31 mouse cellular contexts compared by ENCODE assay signal in genomic region chr13:59844661-59845060, GRCm38 (mm10).
"Had no signal": no experiment of that assay in that cellular context is flagged by ENCODE, and none has a peak within 500 bp of the region (broad histone marks: within the 10 kb centered on the region; RNA-seq: fewer than 3 reads in every experiment).

No protein-coding gene starts in this region.

- ATAC-seq: liver, embryonic 12.5 days; liver, postnatal 0 days; lung, postnatal 0 days; midbrain, embryonic 13.5 days; midbrain, embryonic 15.5 days; midbrain, embryonic 16.5 days had no signal

- H3K27ac ChIP-seq: left cerebral cortex, adult 2 months; limb, embryonic 10.5 days; limb, embryonic 12.5 days; limb, embryonic 13.5 days; limb, embryonic 15.5 days; liver, embryonic 12.5 days; liver, embryonic 13.5 days; liver, embryonic 14.5 days; liver, embryonic 15.5 days; lung, embryonic 15.5 days; macrophage; midbrain, embryonic 12.5 days; midbrain, embryonic 13.5 days; midbrain, embryonic 15.5 days; neural tube, embryonic 12.5 days had no signal

- H3K9me3 ChIP-seq: limb, embryonic 10.5 days; limb, embryonic 12.5 days; limb, embryonic 13.5 days; limb, embryonic 15.5 days; liver, embryonic 12.5 days; liver, embryonic 13.5 days; liver, embryonic 15.5 days; lung, embryonic 15.5 days; megakaryocyte, embryonic 14.5 days; midbrain, embryonic 12.5 days; midbrain, embryonic 13.5 days; midbrain, embryonic 15.5 days; neural tube, embryonic 12.5 days had no signal

- H3K27me3 ChIP-seq: limb, embryonic 12.5 days; limb, embryonic 13.5 days; limb, embryonic 15.5 days; liver, embryonic 13.5 days; lung, embryonic 15.5 days; midbrain, embryonic 12.5 days; midbrain, embryonic 13.5 days; midbrain, embryonic 15.5 days; neural tube, embryonic 12.5 days had no signal

- DNase-seq: left cerebral cortex, postnatal 4 days; liver; liver, embryonic 13.5 days; liver, postnatal 0 days; lung, adult 18-20 months; lung, adult 2 months; lung, embryonic 14.5 days; lung, postnatal 10 days; lung, postnatal 14 days; lung, postnatal 36 days; lung, postnatal 4 days; midbrain, embryonic 14.5 days had no signal

- H3K4me2 ChIP-seq: limb, embryonic 12.5 days; limb, embryonic 13.5 days; limb, embryonic 15.5 days; liver, embryonic 11.5 days; liver, embryonic 12.5 days; liver, embryonic 13.5 days; liver, embryonic 15.5 days; lung, embryonic 14.5 days; lung, embryonic 15.5 days; midbrain, embryonic 12.5 days; midbrain, embryonic 13.5 days; midbrain, embryonic 15.5 days; neural tube, embryonic 12.5 days had no signal

- H3K9ac ChIP-seq: limb, embryonic 12.5 days; limb, embryonic 13.5 days; limb, embryonic 15.5 days; liver, embryonic 12.5 days; liver, embryonic 13.5 days; liver, embryonic 14.5 days; liver, embryonic 15.5 days; liver, postnatal 0 days; lung, embryonic 14.5 days; lung, embryonic 15.5 days; midbrain, embryonic 12.5 days; midbrain, embryonic 13.5 days; midbrain, embryonic 15.5 days; neural tube, embryonic 12.5 days had no signal

- H3K36me3 ChIP-seq: limb, embryonic 10.5 days; limb, embryonic 12.5 days; limb, embryonic 13.5 days; limb, embryonic 15.5 days; liver, embryonic 12.5 days; liver, embryonic 13.5 days; liver, embryonic 15.5 days; lung, embryonic 15.5 days; midbrain, embryonic 12.5 days; midbrain, embryonic 13.5 days; midbrain, embryonic 15.5 days; neural tube, embryonic 12.5 days had no signal

- H3K4me3 ChIP-seq: left cerebral cortex, adult 2 months; limb, embryonic 10.5 days; limb, embryonic 12.5 days; limb, embryonic 13.5 days; limb, embryonic 15.5 days; liver, embryonic 12.5 days; liver, embryonic 13.5 days; liver, embryonic 15.5 days; lung, embryonic 15.5 days; megakaryocyte, embryonic 14.5 days; midbrain, embryonic 12.5 days; midbrain, embryonic 13.5 days; midbrain, embryonic 15.5 days; myocyte; neural tube, embryonic 12.5 days had no signal

- H3K4me1 ChIP-seq: limb, embryonic 12.5 days; lung, embryonic 15.5 days; midbrain, embryonic 12.5 days; midbrain, embryonic 13.5 days; midbrain, embryonic 15.5 days; neural tube, embryonic 12.5 days had no signal
